Comparison of ENCODE assay signal across 23 mouse cellular contexts in the genomic region with DNA sequence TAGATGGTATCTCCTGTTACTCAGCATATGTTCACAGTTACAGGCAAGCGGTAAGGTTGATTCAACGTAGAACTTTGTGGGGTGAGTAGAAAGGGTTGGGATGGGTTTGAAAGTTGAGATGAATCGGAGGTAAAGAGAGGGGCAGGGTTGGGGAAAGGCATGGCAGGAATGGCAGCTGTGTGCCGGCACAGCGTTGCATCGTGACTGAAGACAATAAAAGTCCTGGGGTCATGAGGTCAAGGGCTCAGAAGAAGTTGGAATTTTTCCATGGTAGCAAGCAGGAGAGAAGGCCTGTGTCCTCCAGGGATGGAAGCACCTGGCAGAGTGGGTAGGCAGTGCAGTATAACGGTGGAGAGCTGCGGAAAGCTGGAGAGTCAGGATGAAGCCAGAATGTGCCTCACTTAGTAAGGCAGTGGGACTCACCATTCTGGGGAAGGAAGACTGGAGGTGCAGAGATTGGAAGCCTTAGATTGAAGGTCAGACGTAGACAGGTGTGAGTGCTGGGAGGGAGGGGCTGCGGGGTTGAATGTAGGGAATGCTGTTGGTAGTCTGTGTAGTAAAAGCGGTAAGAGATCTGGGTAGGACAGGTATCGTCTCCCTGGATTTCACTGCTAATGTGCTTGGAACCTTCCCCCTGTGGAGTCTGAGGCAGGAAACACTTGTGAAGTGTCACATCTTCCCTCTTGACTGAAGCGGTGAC.
"Had no signal": no experiment of that assay in that cellular context is flagged by ENCODE, and none has a peak within 500 bp of the region (broad histone marks: within the 10 kb centered on the region; RNA-seq: fewer than 3 reads in every experiment).

No protein-coding gene starts in this region.

- H3K9me3 ChIP-seq: heart, embryonic 10.5 days; heart, embryonic 12.5 days; hindbrain, embryonic 13.5 days; hindbrain, embryonic 15.5 days; kidney, embryonic 15.5 days; limb, embryonic 10.5 days; limb, embryonic 12.5 days; liver, embryonic 13.5 days had no signal

- H3K27ac ChIP-seq: heart, embryonic 10.5 days; hindbrain, embryonic 13.5 days; hindbrain, embryonic 15.5 days; hindbrain, postnatal 0 days; kidney, embryonic 15.5 days; kidney, postnatal 0 days; limb, embryonic 10.5 days; limb, embryonic 12.5 days had no signal

- H3K9ac ChIP-seq: heart, embryonic 12.5 days; hindbrain, embryonic 13.5 days; hindbrain, embryonic 15.5 days; kidney, embryonic 15.5 days; limb, embryonic 12.5 days; liver, embryonic 13.5 days had no signal

- H3K4me3 ChIP-seq: heart, embryonic 10.5 days; heart, embryonic 12.5 days; hindbrain, embryonic 13.5 days; hindbrain, embryonic 15.5 days; kidney, embryonic 15.5 days; limb, embryonic 10.5 days; limb, embryonic 12.5 days; liver, embryonic 13.5 days had no signal

- ATAC-seq: hindbrain, postnatal 0 days; intestine, embryonic 16.5 days had no signal

- H3K4me1 ChIP-seq: heart, embryonic 12.5 days; hindbrain, embryonic 13.5 days; hindbrain, embryonic 15.5 days; limb, embryonic 10.5 days had no signal

- H3K4me2 ChIP-seq: heart, embryonic 12.5 days; hindbrain, embryonic 13.5 days; hindbrain, embryonic 15.5 days; kidney, embryonic 15.5 days; limb, embryonic 12.5 days; liver, embryonic 13.5 days had no signal

- DNase-seq: gastrocnemius, postnatal 14 days; gastrocnemius, postnatal 36 days; heart, adult 18-20 months; heart, postnatal 14 days; heart, postnatal 36 days; kidney, adult 11 months; kidney, adult 2 months; kidney, adult 9 months; kidney, postnatal 14 days; kidney, postnatal 36 days; layer of hippocampus, adult 9-11 months; layer of hippocampus, postnatal 36 days; liver, embryonic 13.5 days had no signal

- H3K27me3 ChIP-seq: heart, embryonic 12.5 days; hindbrain, embryonic 13.5 days; hindbrain, embryonic 15.5 days; kidney, embryonic 15.5 days; limb, embryonic 12.5 days; liver, embryonic 13.5 days had no signal
